Mouse (Mus musculus) frontal cortex, postnatal 14 days (tissue): ENCODE measurements at regions not wholly inside any gene's neighbourhood (a gene's known extent, or its start where the extent isn't known, plus 50 kb on each side); places are given as distances from the start of the nearest gene placed in this dataset.
"Not testable (repeated sequence)": the region's sequence is repeated elsewhere in the genome, so short reads cannot be mapped to it uniquely, and the experiment has no call there.

Experiments used
- DNase-seq, 2 experiments: peaks; one replicate each; pipeline ENCODE4 v3.0.0; 2022; ENCODE audit warnings: low spot score in 2 of 2

DNA sequence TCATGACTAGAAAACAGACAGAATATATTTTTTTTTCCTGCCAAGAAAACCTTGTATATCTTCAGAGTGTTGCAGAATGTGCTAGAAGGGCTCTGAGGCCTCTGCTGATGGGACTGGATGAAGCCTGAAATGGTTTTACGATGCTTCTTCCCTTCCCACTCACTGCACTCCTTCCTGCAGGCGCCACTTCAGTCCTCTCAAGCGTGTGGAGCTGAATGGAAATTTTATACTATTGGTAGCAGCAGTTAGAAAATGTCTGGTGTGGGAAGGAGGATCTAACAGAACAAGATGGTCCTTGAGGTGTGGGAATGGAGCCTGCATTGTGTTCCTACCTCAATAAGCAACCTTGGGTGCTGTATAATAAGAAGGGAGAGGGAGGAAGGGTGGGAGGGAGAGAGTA lies 166.1 kb upstream of the Smlr1 start:
- no peak for DNase-seq

DNA sequence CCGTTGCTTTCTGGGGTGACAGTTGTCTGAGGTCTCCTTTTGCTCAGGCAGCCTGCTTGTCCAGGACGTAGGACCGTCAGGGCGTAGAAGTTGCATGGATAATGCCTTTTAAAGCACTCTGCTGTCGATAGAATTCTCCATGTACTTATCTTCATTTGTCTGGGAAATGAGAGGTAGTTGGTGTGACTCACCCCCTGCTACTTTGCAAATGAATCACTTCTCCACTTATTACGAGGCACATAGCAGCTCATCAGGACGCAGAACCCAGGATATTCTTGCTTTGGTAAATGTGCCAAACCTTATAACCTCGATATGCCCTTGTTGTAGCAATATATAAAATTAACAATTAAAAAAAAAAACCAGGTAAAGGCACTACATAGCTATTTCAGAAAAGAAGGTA lies 159.7 kb upstream of the Smlr1 start:
- no peak for DNase-seq

DNA sequence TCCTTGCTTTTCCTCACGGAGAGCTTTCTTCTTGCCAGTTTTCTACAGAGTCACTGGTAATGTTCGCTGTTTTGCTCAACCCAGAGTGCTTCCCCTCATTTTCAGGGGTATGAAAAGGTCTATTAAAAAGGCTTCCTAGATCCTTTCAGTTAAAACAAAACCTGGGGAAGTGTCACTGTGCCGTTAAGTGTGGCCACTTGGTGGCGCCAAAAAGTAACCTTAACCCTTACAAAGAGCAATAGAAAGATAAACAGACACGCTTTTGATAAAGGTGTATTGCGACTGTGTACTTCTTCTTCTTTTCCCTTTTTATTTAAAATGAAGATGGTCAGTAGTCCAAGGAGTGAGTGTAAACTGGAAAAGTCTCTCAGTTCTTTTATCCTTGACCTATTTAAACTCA lies 145.2 kb upstream of the Smlr1 start:
- peak; percentile 31 to 66 for DNase-seq

DNA sequence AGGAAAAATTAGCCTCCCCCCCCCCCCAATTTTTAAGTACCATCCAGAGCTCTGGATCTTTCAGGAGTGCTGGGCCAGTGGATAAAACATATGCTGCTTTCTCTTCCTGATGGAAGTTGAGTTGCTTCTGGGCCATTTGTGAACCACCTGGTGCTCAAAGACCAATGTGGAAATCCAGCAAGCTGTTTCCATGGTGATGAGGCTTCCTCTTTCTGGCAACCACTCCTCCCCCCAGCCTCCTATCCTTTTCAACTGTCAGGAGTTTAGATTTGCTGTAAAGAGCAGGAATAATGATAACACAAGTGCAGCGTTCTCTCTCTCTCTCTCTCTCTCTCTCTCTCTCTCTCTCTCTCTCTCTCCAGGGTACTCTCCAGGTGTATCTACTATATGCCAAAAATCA lies 141.8 kb upstream of the Smlr1 start:
- DNase-seq, result no peak

DNA sequence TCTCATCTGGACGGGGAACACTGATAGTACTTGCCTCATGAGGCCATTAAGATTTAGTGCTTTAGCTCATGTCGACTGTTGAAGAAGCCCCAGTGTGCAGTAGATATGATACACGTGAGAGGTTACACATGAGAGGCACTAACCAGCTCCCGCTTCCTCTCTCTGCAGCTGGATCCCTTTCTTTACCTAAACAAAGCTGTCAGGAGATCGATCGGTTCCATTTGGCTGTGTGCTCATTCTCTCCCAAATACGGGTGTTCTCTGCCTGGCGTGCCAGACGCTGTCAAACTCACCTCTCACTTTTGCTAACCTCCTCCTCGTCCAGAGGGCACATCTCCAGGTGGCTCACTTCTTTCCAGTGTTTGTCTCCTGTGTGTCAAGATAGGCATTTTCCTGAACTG lies 139.3 kb upstream of the Smlr1 start:
- no peak for DNase-seq

DNA sequence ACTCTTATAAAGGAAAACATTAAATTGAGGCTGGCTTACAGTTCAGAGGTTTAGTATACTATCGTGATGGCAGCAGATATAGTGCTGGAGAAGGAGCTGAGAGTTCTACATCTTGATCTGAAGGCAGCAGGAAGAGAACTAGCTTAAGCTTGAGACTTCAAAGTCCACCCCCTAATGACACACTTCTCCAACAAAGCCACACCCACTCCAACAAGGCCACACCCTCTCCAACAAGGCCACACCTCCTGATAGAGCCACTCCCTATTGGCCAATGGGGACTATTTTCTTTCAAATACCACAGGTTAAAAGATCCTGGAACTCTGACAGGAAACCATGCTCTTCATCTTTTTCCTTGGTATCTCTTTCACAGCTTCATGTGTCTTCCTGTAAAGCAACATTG lies 134.0 kb upstream of the Smlr1 start:
- no peak for DNase-seq

DNA sequence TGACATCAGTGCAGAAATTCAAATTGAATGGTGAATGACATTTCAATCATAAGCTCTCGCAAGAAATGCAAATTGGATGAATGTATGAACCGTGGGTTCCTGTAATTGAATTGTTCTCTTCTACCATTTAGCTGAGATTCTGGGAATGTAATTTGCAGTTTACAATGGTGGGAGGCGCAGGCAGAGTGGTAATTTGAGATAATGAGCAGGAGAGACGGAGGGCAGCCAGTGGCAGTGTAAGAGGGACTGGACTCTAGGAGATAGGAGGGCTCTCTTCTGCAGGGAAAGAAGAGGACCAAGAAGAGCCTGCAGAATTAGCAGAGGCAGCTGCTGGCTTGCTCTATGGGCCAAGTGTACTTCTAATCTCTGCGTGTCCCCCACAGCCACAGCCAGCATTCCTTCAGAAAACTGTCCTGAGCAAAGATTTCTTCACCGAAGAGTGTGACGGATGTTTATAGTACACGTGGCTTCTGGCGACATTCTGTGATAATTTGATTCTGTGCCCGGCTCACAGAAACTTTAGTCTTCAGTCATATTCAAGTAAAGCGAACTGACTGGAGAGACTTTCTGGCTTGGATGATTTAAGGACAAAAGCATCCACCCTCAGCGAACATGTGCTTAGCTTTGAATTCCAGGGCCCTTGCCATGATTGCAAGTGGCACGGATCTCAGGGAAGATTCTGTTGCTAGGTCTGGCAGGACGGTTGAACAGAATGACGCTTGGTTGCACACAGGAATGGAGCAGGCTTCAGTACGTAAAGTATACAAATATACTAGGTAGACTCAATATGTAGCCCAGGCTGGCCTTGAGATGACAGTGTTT lies 116.9 kb upstream of the Smlr1 start:
- DNase-seq, result no peak

DNA sequence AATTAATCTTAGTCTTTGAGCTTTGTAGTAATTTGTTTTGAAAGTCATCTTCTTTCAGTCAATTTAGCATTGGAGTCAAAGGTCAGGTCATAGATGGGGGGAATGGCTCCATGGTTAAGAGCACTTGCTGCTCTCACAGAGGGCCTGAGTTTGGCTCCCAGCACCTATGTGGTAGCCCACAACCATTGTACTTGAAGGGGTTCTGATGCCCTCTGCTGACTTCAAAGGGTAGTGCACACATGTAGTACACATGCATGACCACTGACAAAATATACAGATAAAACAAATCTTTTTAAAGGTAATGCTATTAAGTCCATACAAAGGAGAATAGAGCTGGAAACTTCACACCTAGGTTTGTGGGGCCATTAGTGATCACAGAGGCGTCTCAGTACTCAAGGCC lies 111.7 kb upstream of the Smlr1 start:
- no peak for DNase-seq

DNA sequence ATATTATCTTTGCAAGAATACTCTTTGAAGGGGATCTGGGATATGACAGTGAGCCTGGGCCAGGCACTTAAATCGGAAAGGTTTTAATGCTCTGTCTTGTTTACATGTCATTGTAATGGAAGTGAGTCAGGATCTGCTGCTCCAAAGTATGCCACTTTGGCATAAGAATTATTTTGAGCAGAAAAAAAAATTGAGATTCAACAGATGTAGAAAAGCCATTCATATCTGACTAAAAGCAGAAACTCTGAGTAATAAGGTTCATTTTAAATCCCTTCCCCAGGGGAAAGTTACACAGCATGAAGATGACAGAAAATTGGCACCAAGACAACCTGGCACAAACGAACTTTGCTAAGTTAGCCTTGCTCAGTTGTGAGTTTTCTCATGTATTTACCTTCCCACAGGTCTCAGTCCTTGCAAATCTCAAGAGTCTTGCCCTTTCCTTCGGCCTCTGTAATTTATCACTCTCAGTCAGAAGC lies 107.5 kb upstream of the Smlr1 start:
- no peak for DNase-seq

DNA sequence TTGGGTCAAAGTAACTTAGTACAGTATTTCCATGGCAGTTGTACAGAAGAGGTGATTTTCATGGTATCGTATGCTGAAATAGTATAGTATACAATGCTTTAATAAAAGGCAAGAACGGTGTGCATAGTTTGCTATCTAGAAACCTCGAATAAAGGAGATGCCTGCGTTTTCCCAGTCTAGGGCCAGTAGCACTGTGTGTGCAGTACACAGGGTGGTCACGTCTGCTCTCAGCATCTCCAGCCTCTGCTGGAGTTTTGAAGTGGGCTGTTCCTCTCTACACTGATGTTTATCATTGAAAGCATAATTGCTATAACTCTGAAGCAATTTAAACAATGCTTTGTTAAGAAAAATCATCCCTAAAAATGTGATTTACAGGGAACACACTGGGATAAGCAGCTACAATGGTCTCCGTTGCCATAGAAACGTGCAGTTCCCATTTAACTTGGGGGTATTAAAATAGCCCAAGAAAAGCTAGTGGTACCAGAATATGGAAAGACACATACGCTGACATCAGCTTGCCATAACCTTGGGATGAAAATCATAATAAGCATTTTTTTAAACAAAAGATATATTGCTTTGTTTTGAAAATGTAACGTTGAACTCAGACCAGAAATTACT lies 106.1 kb upstream of the Smlr1 start:
- no peak for DNase-seq

DNA sequence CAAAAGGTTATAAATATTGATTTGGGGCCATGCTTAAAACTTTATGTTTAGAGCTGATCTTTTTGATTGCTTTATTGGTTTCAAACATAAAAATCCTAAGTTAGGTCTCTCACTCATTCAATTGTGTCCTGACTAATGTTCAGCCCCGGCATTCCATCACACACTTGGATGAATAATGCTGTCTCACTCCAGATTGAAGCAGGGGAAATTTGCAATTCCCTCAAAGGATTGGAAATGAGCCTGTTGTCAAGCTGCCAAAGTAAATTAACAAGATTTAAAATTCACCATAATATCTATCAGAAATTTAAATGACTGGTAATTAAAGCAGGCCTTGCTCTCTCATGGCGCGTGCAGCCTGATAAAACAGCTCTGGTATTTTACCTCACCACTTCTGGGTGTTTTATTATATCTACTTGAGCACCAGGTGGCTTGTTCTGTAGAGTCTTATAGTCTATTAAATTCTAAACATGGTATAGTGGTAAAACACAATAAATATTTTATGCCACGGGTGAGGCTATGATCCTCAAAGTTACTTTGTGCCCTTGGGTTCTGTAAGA lies 97.1 kb upstream of the Smlr1 start:
- no peak for DNase-seq

DNA sequence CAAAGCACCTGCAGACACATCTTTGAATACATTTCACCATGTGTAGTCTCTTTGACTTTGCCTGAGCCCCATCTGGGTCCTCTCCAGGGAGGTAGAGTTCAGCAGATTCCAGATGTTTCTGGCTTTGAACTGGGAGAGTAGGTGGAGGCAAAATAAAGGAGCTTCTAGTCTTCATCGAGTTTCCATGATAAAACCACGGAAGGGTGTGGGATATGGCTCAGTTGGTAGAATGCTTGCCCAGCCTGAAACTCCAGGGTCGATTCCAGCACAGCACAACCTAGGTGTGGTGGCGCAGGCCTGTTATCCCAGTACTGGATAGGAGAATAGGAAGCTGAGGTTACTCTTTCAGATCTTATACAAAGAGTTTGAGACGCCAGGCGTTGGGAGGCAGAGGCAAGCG lies 96.2 kb upstream of the Smlr1 start:
- no peak for DNase-seq

DNA sequence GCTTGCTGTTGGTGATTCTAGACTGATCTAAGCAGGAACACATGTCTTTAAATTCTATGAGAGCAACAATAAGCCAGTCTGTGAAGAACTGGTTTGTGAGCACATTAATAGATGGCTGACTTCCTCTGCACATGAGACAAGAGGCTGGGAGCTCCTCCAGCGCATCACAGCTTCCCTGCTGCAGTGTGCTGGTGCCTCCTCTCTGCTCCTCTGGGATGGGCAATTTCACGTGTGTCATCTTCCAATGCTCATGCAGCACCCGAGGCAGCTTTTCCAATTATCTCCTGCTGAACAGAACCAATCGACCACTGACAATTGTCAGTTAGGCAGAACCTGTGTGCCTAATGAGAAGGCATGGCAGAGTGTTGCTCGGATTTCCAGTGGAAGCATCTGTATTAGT lies 86.5 kb upstream of the Smlr1 start:
- no peak for DNase-seq

DNA sequence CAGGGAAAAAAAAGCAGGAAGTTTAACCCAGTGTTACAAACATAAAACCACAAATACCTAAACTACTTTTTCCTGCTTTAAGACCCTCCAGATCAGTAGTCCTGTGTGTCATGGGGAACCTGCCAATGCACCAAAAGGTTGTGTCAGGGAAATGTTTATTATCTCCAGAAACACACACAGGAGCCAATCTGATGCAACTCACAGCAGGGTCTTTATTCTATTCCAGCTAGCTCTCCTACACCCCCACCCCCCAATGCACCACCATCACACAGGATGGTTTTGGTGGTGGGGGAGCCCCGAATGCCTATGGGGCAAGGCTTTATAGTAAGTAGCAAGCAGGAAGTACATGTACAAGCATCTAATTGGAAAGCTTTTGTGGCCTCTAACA lies 85.7 kb upstream of the Smlr1 start:
- DNase-seq, result not testable (repeated sequence)

DNA sequence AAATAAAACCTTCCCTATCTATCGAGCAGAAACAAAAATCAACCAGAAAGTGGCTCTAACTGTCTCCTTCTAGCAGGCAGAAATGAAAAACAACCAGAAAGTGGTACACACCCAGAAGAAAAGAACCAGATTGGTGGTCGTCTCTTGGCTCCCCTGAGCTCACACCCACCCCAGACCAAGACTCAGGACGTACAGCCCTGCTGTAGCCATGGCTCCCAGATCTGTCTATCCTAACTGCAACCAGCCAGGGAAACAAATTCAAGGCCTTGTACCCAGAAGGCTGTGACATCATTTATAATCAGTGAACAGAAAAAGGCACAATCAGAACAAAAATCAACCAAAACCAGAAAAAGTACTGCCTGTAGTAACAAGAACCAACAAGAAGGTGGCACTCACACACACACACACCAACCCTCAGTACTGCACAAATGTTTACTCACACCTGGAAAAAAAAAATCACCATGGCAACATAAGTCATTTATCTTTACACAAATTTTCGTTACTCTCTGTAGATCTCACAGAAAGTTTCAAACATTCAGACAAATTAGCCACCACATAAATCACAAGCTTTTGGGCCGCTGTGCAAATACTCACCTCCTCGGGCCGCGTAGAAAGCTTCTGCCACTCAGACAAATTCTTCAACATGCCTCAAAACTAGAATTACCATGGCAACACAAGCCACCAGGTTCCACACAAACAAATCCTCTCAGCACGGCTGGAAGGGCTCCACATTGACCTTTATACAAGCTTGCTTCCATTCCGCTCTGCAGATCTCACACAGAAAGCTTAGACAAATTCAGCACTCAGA lies 85.1 kb upstream of the Smlr1 start:
- peak in 1 of 2 experiments; percentile 14 for DNase-seq

DNA sequence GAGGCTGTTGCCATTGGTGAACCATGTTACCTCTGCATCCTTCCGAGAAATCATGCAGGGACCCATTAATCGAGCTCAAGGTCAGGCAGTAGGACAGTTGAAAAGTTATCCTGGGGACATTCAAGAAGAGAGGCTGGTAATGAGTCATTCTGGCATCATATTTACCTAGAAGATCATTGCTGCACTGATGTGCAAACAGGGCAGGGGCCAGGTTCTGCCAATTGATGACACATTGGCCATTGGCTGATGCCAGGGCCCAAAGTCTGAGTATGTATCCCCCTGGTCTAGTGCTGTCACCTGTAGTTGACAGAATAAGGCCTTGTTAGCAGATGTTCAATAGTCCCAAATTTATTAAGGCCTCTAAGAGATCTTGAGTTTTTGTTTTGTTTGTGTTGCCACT lies 83.6 kb upstream of the Smlr1 start:
- no peak for DNase-seq

DNA sequence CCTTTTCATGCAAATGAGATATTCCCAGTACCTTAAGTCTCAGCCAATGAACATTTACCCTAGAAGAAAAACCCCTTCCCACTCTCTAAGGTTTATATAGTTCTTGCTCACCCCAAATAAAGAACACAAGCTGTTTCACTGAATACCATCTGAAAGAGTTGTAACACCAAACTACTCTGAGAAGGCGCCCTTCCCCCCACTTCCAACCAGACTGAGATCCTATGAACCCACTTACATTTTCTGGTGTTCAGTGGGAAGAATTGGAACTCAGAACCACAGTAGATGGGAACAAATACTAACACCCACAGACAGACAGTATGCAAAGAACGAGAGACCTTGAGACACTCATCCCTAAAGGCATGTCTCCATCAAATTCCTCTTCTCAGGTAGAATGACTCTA lies 65.4 kb upstream of the Smlr1 start:
- no peak for DNase-seq

DNA sequence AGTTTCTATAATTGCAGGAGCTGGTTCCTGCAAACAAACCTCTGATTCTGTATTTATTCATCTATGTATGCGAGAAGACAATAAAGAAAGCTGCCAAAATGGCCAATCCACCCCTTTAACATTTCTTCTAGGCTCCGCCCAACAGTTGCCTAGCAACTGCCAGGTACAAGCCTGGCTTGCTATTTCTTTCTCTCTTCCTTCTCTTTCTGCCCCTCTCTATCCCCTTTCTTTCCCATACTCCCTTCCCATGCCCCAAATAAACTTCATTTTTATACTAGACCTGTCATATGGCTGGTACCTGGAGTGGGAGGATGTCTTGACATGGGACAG lies 53.2 kb upstream of the Smlr1 start:
- DNase-seq, result no peak

DNA sequence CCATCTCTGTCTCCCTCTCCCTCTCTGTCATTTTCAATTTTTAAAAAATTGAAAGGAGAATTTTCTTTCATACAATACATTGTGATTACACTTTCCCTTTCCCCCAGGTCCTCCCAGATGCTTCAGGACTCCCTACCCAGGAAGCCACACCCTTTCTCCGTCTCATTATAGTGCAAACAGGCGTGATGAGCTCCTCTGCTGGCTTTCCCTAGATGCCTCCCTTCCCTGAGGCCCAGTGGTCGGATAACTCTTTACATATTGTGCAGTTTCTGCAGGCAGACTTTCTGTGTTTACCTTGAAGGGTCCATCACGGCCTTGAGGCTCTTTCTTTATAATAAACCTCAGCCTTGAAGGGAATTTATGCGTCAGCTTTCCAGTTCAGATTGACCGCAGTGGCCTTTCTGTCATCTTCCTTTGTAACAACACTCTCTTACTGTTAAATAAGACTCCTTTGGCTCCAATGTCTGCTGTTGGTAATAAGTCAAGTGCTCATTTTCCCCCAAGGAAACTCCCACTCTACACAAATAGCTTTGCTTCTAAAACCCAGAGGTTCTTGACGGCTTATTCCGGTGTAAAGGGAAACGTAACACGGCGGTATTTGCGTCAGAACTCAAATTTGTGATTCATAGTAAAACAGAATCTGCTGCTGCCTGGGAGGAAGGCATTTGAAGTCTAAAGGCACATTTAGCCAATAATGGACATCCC lies 52.7 kb upstream of the Smlr1 start:
- DNase-seq, result no peak
